Mouse (Mus musculus) MEL (cell line): ENCODE data around the gene Dpyd. TPM values are rescaled to one million over a fixed set of nuclear protein-coding genes. Genes with fewer than 3 reads are reported as not detected.

Experiments
- DNase-seq: peaks from one replicate; pipeline ENCODE4 v3.0.0; 2011; ENCODE audit warnings: low read depth, low spot score
- H3K27ac ChIP-seq: 2 replicates; pipeline ENCODE4 v1.5.1; 2012; ENCODE audit warnings: low read depth, mild to moderate bottlenecking, control low read depth, low read length, moderate library complexity; ENCODE audit not compliant: control insufficient read depth
- H3K27me3 ChIP-seq, 2 experiments: fragments of 150-350 bp in 1 of 2; sonication (generic) in 1 of 2; 2 replicates each; pipeline ENCODE4 v1.6.1; 2012; ENCODE audit warnings: low read length in 2 of 2, mild to moderate bottlenecking in 2 of 2, improper control_type of control experiment in 1 of 2, moderate library complexity in 1 of 2; ENCODE audit not compliant: insufficient read depth in 2 of 2, control insufficient read depth in 1 of 2
- H3K36me3 ChIP-seq, 2 experiments: 2 replicates each; pipeline ENCODE4 v1.6.1; 2012 to 2014; ENCODE audit warnings: low read length in 2 of 2, improper control_type of control experiment in 1 of 2, inconsistent platforms in 1 of 2, mild to moderate bottlenecking in 1 of 2; ENCODE audit not compliant: insufficient read depth in 2 of 2, control insufficient read depth in 1 of 2
- H3K4me1 ChIP-seq, 2 experiments: fragments of 150-350 bp in 1 of 2; sonication (generic) in 1 of 2; 2 replicates each; pipeline ENCODE4 v1.6.1; 2012; ENCODE audit warnings: low read length in 2 of 2, improper control_type of control experiment in 1 of 2, mild to moderate bottlenecking in 1 of 2; ENCODE audit not compliant: insufficient read depth in 2 of 2, control insufficient read depth in 1 of 2
- H3K4me3 ChIP-seq, 2 experiments: fragments of 150-350 bp in 1 of 2; sonication (generic) in 1 of 2; 2 replicates each; pipeline ENCODE4 v1.5.1; 2012; ENCODE audit warnings: low read depth in 2 of 2, low read length in 2 of 2, mild to moderate bottlenecking in 2 of 2, moderate library complexity in 2 of 2, control low read depth in 1 of 2, improper control_type of control experiment in 1 of 2; ENCODE audit not compliant: control insufficient read depth in 1 of 2, insufficient read depth in 1 of 2
- H3K79me2 ChIP-seq: 2 replicates; pipeline ENCODE4 v1.6.1; 2012; ENCODE audit warnings: mild to moderate bottlenecking, low read length, moderate library complexity; ENCODE audit not compliant: control insufficient read depth, poor library complexity, insufficient read depth
- H3K9ac ChIP-seq: 2 replicates; pipeline ENCODE4 v1.6.1; 2012; ENCODE audit warnings: low read depth, mild to moderate bottlenecking, control low read depth, low read length, moderate library complexity; ENCODE audit not compliant: control insufficient read depth, poor library complexity, severe bottlenecking
- H3K9me3 ChIP-seq: fragments of 150-350 bp; sonication (generic); replicated peaks from 2 replicates; pipeline ENCODE4 v1.6.1; 2012; ENCODE audit warnings: mild to moderate bottlenecking, low read length, improper control_type of control experiment, moderate library complexity; ENCODE audit not compliant: insufficient read depth
- CHD1 ChIP-seq: IDR thresholded peaks from 2 replicates; pipeline ENCODE4 v1.6.1; 2012; ENCODE audit warnings: low read depth, mild to moderate bottlenecking, inconsistent platforms, low read length, improper control_type of control experiment
- CTCF ChIP-seq, 3 experiments: IDR thresholded peaks in 2 of 3; conservative IDR thresholded peaks in 1 of 3; 2 replicates each; pipeline ENCODE4 v1.5.1; 2011 to 2012; ENCODE audit warnings: low read length in 3 of 3, low read depth in 2 of 3, mild to moderate bottlenecking in 2 of 3, improper control_type of control experiment in 1 of 3, inconsistent platforms in 1 of 3, mixed read lengths in 1 of 3, moderate library complexity in 1 of 3; ENCODE audit not compliant: control insufficient read depth in 1 of 3, insufficient read depth in 1 of 3, poor library complexity in 1 of 3, severe bottlenecking in 1 of 3
- ETS1 ChIP-seq: IDR thresholded peaks from 2 replicates; pipeline ENCODE4 v1.6.1; 2012; ENCODE audit warnings: low read depth, mild to moderate bottlenecking, inconsistent platforms, low read length, improper control_type of control experiment, moderate library complexity
- GABPA ChIP-seq: IDR thresholded peaks from 2 replicates; pipeline ENCODE4 v1.6.1; 2012; ENCODE audit warnings: low read depth, mild to moderate bottlenecking, inconsistent platforms, low read length, improper control_type of control experiment, moderate library complexity
- GATA1 ChIP-seq: IDR thresholded peaks from 2 replicates; pipeline ENCODE4 v1.6.1; 2011; ENCODE audit warnings: low read depth, low read length, improper control_type of control experiment
- KAT2A ChIP-seq: conservative IDR thresholded peaks from 2 replicates; pipeline ENCODE4 v1.6.1; 2012; ENCODE audit warnings: low read depth, low read length, improper control_type of control experiment, inconsistent platforms
- MAFK ChIP-seq: IDR thresholded peaks from 2 replicates; pipeline ENCODE4 v1.6.1; 2011; ENCODE audit warnings: low read depth, mild to moderate bottlenecking, low read length, improper control_type of control experiment, borderline replicate concordance
- MAX ChIP-seq: IDR thresholded peaks from 2 replicates; pipeline ENCODE4 v1.6.1; 2011; ENCODE audit warnings: low read length, improper control_type of control experiment
- MAZ ChIP-seq: IDR thresholded peaks from 2 replicates; pipeline ENCODE4 v1.6.1; 2012; ENCODE audit warnings: low read depth, mild to moderate bottlenecking, inconsistent platforms, low read length, improper control_type of control experiment
- POLR2AphosphoS5 ChIP-seq: IDR thresholded peaks from 2 replicates; pipeline ENCODE4 v1.6.1; 2012; ENCODE audit warnings: low read depth, borderline replicate concordance, mild to moderate bottlenecking, inconsistent platforms, low read length, moderate library complexity, mixed read lengths
- RAD21 ChIP-seq: IDR thresholded peaks from 2 replicates; pipeline ENCODE4 v1.6.1; 2011; ENCODE audit warnings: mild to moderate bottlenecking, low read depth, low read length, improper control_type of control experiment
- SIN3A ChIP-seq: IDR thresholded peaks from 2 replicates; pipeline ENCODE4 v1.6.1; 2012; ENCODE audit warnings: low read length, improper control_type of control experiment, inconsistent platforms
- TAL1 ChIP-seq: IDR thresholded peaks from 2 replicates; pipeline ENCODE4 v1.6.1; 2012; ENCODE audit warnings: mild to moderate bottlenecking, inconsistent platforms, low read length, moderate library complexity, mixed read lengths
- TCF12 ChIP-seq: IDR thresholded peaks from 2 replicates; pipeline ENCODE4 v1.6.1; 2014; ENCODE audit warnings: low read depth, mild to moderate bottlenecking, inconsistent platforms, low read length, improper control_type of control experiment, moderate library complexity
- UBTF ChIP-seq: IDR thresholded peaks from 2 replicates; pipeline ENCODE4 v1.6.1; 2012; ENCODE audit warnings: low read depth, mild to moderate bottlenecking, inconsistent platforms, low read length, improper control_type of control experiment, moderate library complexity, borderline replicate concordance; ENCODE audit not compliant: insufficient read depth
- ZKSCAN1 ChIP-seq: IDR thresholded peaks from 2 replicates; pipeline ENCODE4 v1.6.1; 2012; ENCODE audit warnings: low read depth, mild to moderate bottlenecking, inconsistent platforms, low read length, improper control_type of control experiment, moderate library complexity
- ZMIZ1 ChIP-seq: IDR thresholded peaks from 2 replicates; pipeline ENCODE4 v1.6.1; 2012; ENCODE audit warnings: low read depth, mild to moderate bottlenecking, inconsistent platforms, low read length, improper control_type of control experiment, moderate library complexity
- polyA plus RNA-seq, 2 experiments: library from polyadenylated mRNA; stranded (reverse) in 1 of 2; unstranded in 1 of 2; fragments of >175 nt in 1 of 2; fragments of >200 nt in 1 of 2; gene quantifications; 2 replicates each; pipeline versions ENCODE4 v1.2.1 to v1.2.4; 2012; ENCODE audit warnings: low replicate concordance in 2 of 2, low read depth in 1 of 2; ENCODE audit not compliant: insufficient read length in 2 of 2, insufficient read depth in 1 of 2, missing spikeins in 1 of 2
- total RNA-seq: library from RNA; depleted of rRNA; stranded (reverse); fragments of 300-350 nt; gene quantifications from 2 replicates; pipeline ENCODE4 v1.2.3, GENCODE M21; 2012

Gene Dpyd
- total and polyA plus RNA-seq, 3 experiments: not detected

DNA sequence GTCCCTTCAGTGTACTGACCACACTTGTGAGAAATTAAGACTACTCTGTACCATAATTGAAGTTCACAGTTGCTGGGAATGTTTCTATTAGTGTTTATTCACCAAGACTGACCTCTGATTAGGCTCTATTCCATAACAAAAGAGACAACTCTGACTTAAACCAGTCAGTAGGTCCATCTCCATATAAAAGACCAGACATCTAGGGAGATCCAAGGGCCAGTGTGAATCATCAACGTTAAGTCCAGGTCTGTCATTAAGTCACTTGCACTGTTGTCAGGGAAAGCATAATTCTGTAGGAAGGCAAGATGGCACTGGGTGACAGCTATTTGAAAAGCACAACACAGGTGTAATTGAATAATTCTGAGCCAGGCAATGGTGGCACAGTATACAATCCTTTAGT, 566.1 kb downstream of the Dpyd start:
- TF ChIP-seq POLR2AphosphoS5: no peak
- TF ChIP-seq CTCF (IDR thresholded peaks at IDR 0.05 in 2 of 3, conservative IDR thresholded peaks at IDR 0.05 in 1 of 3; ENCODE audit: control insufficient read depth in 1 of 3, insufficient read depth in 1 of 3, low read depth in 2 of 3, low read length in 3 of 3, poor library complexity in 1 of 3, severe bottlenecking in 1 of 3): no peak
- TF ChIP-seq TAL1: no peak
- no peaks in the 10 kb centered on the region for H3K27me3 ChIP-seq
- H3K4me3 ChIP-seq: no peak overlapping the region
- H3K27ac ChIP-seq: no peak overlapping the region
- no peak for DNase-seq
- no peaks in the 10 kb centered on the region for H3K79me2 ChIP-seq
- no peak overlapping the region for H3K9ac ChIP-seq
- H3K9me3 ChIP-seq: no peaks in the 10 kb centered on the region
- no peaks in the 10 kb centered on the region for H3K4me1 ChIP-seq
- no peaks in the 10 kb centered on the region for H3K36me3 ChIP-seq

GRCm38 (mm10) chr3:119143034-119143433, 581.1 kb downstream of the Dpyd start:
- Histone ChIP-seq H3K79me2 (no peaks in the 10 kb centered on the region), H3K9ac (no peak overlapping the region), H3K9me3 (no peaks in the 10 kb centered on the region), H3K36me3 (no peaks in the 10 kb centered on the region), H3K27me3 (no peaks in the 10 kb centered on the region), H3K27ac (no peak overlapping the region), H3K4me1 (no peaks in the 10 kb centered on the region), H3K4me3 (no peak overlapping the region)
- TF ChIP-seq POLR2AphosphoS5 (no peak), MAFK (no peak), TCF12 (no peak), MAX (no peak), ZMIZ1 (no peak), CHD1 (no peak), UBTF (no peak), RAD21 (no peak), GATA1 (no peak), CTCF (IDR thresholded peaks at IDR 0.05 in 2 of 3, conservative IDR thresholded peaks at IDR 0.05 in 1 of 3; ENCODE audit: control insufficient read depth in 1 of 3, insufficient read depth in 1 of 3, low read depth in 2 of 3, low read length in 3 of 3, poor library complexity in 1 of 3, severe bottlenecking in 1 of 3) (no peak), ZKSCAN1 (no peak), MAZ (no peak), KAT2A (no peak), GABPA (no peak), ETS1 (no peak), SIN3A (no peak)
- DNase-seq: no peak
